Mouse (Mus musculus): ENCODE results near the gene Zfp36l2. TPM values are rescaled to one million over a fixed set of nuclear protein-coding genes. Genes with fewer than 3 reads are reported as not detected.

The Zfp36l2 gene
- polyA plus RNA-seq, 1 experiment from 2014 or later = 4.2 TPM

GRCm38 (mm10) chr17:84182311-84183271, 5.2 kb downstream of the Zfp36l2 start:
- WGBS = 35% methylated on average over 16 of the region's 16 CpGs
- Histone ChIP-seq H3K4me1 (ENCODE audit: control insufficient read depth, insufficient read depth, low read depth, low read length) (0 out of 2 replicates have a peak, but pooled peaks cover 6% of the 10 kb centered on the region), H3K36me3 (ENCODE audit: control insufficient read depth, insufficient read depth, low read length) (no peaks in the 10 kb centered on the region), H3K4me2 (ENCODE audit: low read length) (peak overlapping the region; percentile 44), H3K9ac (ENCODE audit: low read depth, low read length) (no peak overlapping the region), H3K9me3 (ENCODE audit: control insufficient read depth, low read length) (no peaks in the 10 kb centered on the region), H3K4me3 (ENCODE audit: low read length) (no peak overlapping the region), H3K27me3 (replicated peaks; ENCODE audit: control insufficient read depth, insufficient read depth, low read length) (peaks cover 4% of the 10 kb centered on the region), H3K27ac (ENCODE audit: low read depth, low read length) (peak overlapping the region; percentile 64)
- ATAC-seq = no peak

GRCm38 (mm10) chr17:84181502-84182310, 6.0 kb downstream of the Zfp36l2 start:
- ATAC-seq = no peak
- Histone ChIP-seq H3K4me1 (ENCODE audit: control insufficient read depth, insufficient read depth, low read depth, low read length) (0 out of 2 replicates have a peak, but pooled peaks cover 6% of the 10 kb centered on the region), H3K36me3 (ENCODE audit: control insufficient read depth, insufficient read depth, low read length) (no peaks in the 10 kb centered on the region), H3K27me3 (replicated peaks; ENCODE audit: control insufficient read depth, insufficient read depth, low read length) (peaks cover 4% of the 10 kb centered on the region), H3K4me2 (ENCODE audit: low read length) (no peak overlapping the region), H3K4me3 (ENCODE audit: low read length) (no peak overlapping the region), H3K9ac (ENCODE audit: low read depth, low read length) (no peak overlapping the region), H3K9me3 (ENCODE audit: control insufficient read depth, low read length) (no peaks in the 10 kb centered on the region), H3K27ac (ENCODE audit: low read depth, low read length) (peak overlapping the region; percentile 64)
- WGBS = 67% methylated on average over 18 of the region's 18 CpGs

GRCm38 (mm10) chr17:84180715-84181501, 6.8 kb downstream of the Zfp36l2 start:
- 40% methylated on average over 11 of the region's 11 CpGs for WGBS
- Histone ChIP-seq H3K4me2 (ENCODE audit: low read length) (no peak overlapping the region), H3K36me3 (ENCODE audit: control insufficient read depth, insufficient read depth, low read length) (no peaks in the 10 kb centered on the region), H3K9me3 (ENCODE audit: control insufficient read depth, low read length) (no peaks in the 10 kb centered on the region), H3K27me3 (replicated peaks; ENCODE audit: control insufficient read depth, insufficient read depth, low read length) (peaks cover 4% of the 10 kb centered on the region), H3K27ac (ENCODE audit: low read depth, low read length) (0 out of 2 replicates have a peak overlapping the region, but pooled peaks have one; percentile 24), H3K4me1 (ENCODE audit: control insufficient read depth, insufficient read depth, low read depth, low read length) (0 out of 2 replicates have a peak, but pooled peaks cover 4% of the 10 kb centered on the region), H3K9ac (ENCODE audit: low read depth, low read length) (no peak overlapping the region), H3K4me3 (ENCODE audit: low read length) (no peak overlapping the region)
- no peak for ATAC-seq

- no peaks in the 10 kb centered on the region for H3K4me1 ChIP-seq (ENCODE audit: control insufficient read depth, insufficient read depth, low read depth, low read length)
- H3K4me2 ChIP-seq (ENCODE audit: low read length) = no peak overlapping the region
- no peak overlapping the region for H3K9ac ChIP-seq (ENCODE audit: low read depth, low read length)
- WGBS = 88% methylated on average over 4 of the region's 4 CpGs
- H3K36me3 ChIP-seq (ENCODE audit: control insufficient read depth, insufficient read depth, low read length) = no peaks in the 10 kb centered on the region
- H3K27me3 ChIP-seq (replicated peaks; ENCODE audit: control insufficient read depth, insufficient read depth, low read length) = no peaks in the 10 kb centered on the region; the same call in 1 of the 2 replicates
- H3K27ac ChIP-seq (ENCODE audit: low read depth, low read length) = no peak overlapping the region
- H3K4me3 ChIP-seq (ENCODE audit: low read length) = no peak overlapping the region
- ATAC-seq = no peak
- H3K9me3 ChIP-seq (ENCODE audit: control insufficient read depth, low read length) = peaks cover 4% of the 10 kb centered on the region
Measured at GRCm38 (mm10) chr17:84179973-84180365, 7.8 kb downstream of the Zfp36l2 start.

GRCm38 (mm10) chr17:84179026-84179972, 8.4 kb downstream of the Zfp36l2 start:
- H3K9me3 ChIP-seq (ENCODE audit: control insufficient read depth, low read length) = peaks cover 4% of the 10 kb centered on the region
- H3K9ac ChIP-seq (ENCODE audit: low read depth, low read length) = no peak overlapping the region
- no peaks in the 10 kb centered on the region for H3K36me3 ChIP-seq (ENCODE audit: control insufficient read depth, insufficient read depth, low read length)
- H3K4me2 ChIP-seq (ENCODE audit: low read length) = no peak overlapping the region
- no peaks in the 10 kb centered on the region for H3K4me1 ChIP-seq (ENCODE audit: control insufficient read depth, insufficient read depth, low read depth, low read length)
- H3K27me3 ChIP-seq (replicated peaks; ENCODE audit: control insufficient read depth, insufficient read depth, low read length) = no peaks in the 10 kb centered on the region; the same call in 1 of the 2 replicates
- H3K27ac ChIP-seq (ENCODE audit: low read depth, low read length) = no peak overlapping the region
- H3K4me3 ChIP-seq (ENCODE audit: low read length) = no peak overlapping the region
- ATAC-seq = no peak
- 90% methylated on average over 17 of the region's 17 CpGs for WGBS

- Histone ChIP-seq H3K27ac (ENCODE audit: low read depth, low read length) (no peak overlapping the region), H3K4me1 (ENCODE audit: control insufficient read depth, insufficient read depth, low read depth, low read length) (no peaks in the 10 kb centered on the region), H3K36me3 (ENCODE audit: control insufficient read depth, insufficient read depth, low read length) (no peaks in the 10 kb centered on the region), H3K9ac (ENCODE audit: low read depth, low read length) (no peak overlapping the region), H3K4me3 (ENCODE audit: low read length) (no peak overlapping the region), H3K9me3 (ENCODE audit: control insufficient read depth, low read length) (peaks cover 4% of the 10 kb centered on the region), H3K4me2 (ENCODE audit: low read length) (no peak overlapping the region), H3K27me3 (replicated peaks; ENCODE audit: control insufficient read depth, insufficient read depth, low read length) (no peaks in the 10 kb centered on the region)
- 11% methylated on average over 8 of the region's 8 CpGs for WGBS
- no peak for ATAC-seq
Measured at GRCm38 (mm10) chr17:84177481-84177880, 10.3 kb downstream of the Zfp36l2 start.

- H3K4me3 ChIP-seq (ENCODE audit: low read length) = no peak overlapping the region
Measured at GRCm38 (mm10) chr17:84176446-84176845, 11.3 kb downstream of the Zfp36l2 start.

GRCm38 (mm10) chr17:84175196-84175595, 12.6 kb downstream of the Zfp36l2 start:
- Histone ChIP-seq H3K27ac (ENCODE audit: low read depth, low read length) (no peak overlapping the region), H3K9ac (ENCODE audit: low read depth, low read length) (no peak overlapping the region), H3K4me1 (ENCODE audit: control insufficient read depth, insufficient read depth, low read depth, low read length) (no peaks in the 10 kb centered on the region), H3K9me3 (ENCODE audit: control insufficient read depth, low read length) (peaks cover 4% of the 10 kb centered on the region), H3K36me3 (ENCODE audit: control insufficient read depth, insufficient read depth, low read length) (no peaks in the 10 kb centered on the region), H3K27me3 (replicated peaks; ENCODE audit: control insufficient read depth, insufficient read depth, low read length) (no peaks in the 10 kb centered on the region), H3K4me2 (ENCODE audit: low read length) (no peak overlapping the region), H3K4me3 (ENCODE audit: low read length) (no peak overlapping the region)
- no peak for ATAC-seq
- 96% methylated on average over 17 of the region's 17 CpGs for WGBS

More at GRCm38 (mm10) chr17:84176446-84176845, 11.3 kb downstream of the Zfp36l2 start:
- Histone ChIP-seq H3K27me3 (replicated peaks; ENCODE audit: control insufficient read depth, insufficient read depth, low read length) (no peaks in the 10 kb centered on the region), H3K9ac (ENCODE audit: low read depth, low read length) (no peak overlapping the region), H3K36me3 (ENCODE audit: control insufficient read depth, insufficient read depth, low read length) (no peaks in the 10 kb centered on the region), H3K27ac (ENCODE audit: low read depth, low read length) (no peak overlapping the region), H3K9me3 (ENCODE audit: control insufficient read depth, low read length) (peaks cover 4% of the 10 kb centered on the region), H3K4me1 (ENCODE audit: control insufficient read depth, insufficient read depth, low read depth, low read length) (no peaks in the 10 kb centered on the region), H3K4me2 (ENCODE audit: low read length) (no peak overlapping the region)
- WGBS = 94% methylated on average over 7 of the region's 7 CpGs
- ATAC-seq = no peak

Measured in hindbrain, embryonic 16.5 days (tissue).